8 mouse cellular contexts compared by ENCODE assay signal in the genomic region with DNA sequence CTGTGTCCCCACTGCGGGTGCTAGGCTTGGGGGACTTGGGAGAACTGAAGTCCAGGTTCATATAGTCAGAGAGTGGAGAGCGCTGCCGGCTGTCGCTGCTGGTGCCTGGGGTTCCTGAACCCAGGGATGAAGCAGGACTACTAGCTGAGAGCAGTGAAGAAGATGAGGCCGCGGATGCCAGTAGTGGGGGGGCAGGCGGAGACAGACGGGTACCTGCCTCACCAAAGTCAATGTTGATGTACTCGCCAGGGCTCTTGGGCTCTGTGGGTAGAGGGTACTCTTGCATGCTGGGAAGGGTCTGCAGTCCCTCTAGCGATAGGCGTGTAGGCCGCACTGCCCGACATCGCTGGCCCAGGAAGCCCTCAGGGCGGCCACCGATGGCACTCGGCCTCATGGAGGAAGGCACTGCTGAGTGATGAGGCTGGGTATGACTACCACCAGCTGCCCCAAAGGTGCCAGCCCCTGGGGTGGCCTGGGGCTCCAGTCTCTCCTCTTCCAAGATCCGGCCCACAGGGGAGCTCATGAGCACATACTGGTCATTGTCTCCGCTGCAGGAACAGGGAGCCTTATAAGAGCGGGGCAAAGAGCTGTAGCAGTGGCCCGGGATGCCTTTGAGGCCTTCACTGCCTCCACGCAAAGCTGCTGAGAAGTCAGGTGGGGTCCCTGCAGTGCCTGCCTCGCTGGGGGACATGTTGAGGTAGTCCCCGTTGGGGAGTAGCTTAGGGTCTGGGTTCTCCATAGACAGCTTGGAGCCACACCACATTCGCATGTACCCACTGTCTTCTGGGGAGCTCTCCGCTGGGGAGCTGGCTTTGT. TPM values are rescaled to one million over a fixed set of nuclear protein-coding genes. Genes with fewer than 3 reads are reported as not detected.
DNase-seq lines count a peak whose midpoint lies in the region; ATAC-seq and TF ChIP-seq lines count a peak whose summit lies in the region.

No protein-coding gene starts in this region.

- ATAC-seq in embryonic facial prominence, embryonic 15.5 days (ENCODE audit: insufficient number of reproducible peaks, low FRiP score, low TSS enrichment, low read depth): no peak
- ATAC-seq in neural tube, embryonic 15.5 days (ENCODE audit: low FRiP score): no peak

- peak; percentile 93 for DNase-seq in heart, adult 11 months
- no peak for DNase-seq in heart, postnatal 25 days (ENCODE audit: low spot score)
- no peak for DNase-seq in limb, embryonic 10.5 days (ENCODE audit: low spot score)
- DNase-seq in T-cell, adult 2 months (ENCODE audit: low spot score): no peak
- no peak for DNase-seq in urinary bladder, postnatal 4 days (ENCODE audit: low spot score in 2 of 2)

- 75% methylated on average over 26 of the region's 26 CpGs for WGBS in embryonic facial prominence, embryonic 15.5 days
- WGBS in limb, embryonic 10.5 days: 94% methylated on average over 26 of the region's 26 CpGs
- 77% methylated on average over 26 of the region's 26 CpGs for WGBS in neural tube, embryonic 15.5 days

- peaks cover 23% of the 10 kb centered on the region; the same call in 1 of the 2 replicates for H3K36me3 ChIP-seq in E14TG2a.4 (ENCODE audit: insufficient read depth, low read length)
- H3K36me3 ChIP-seq in embryonic facial prominence, embryonic 15.5 days: no peaks in the 10 kb centered on the region
- H3K36me3 ChIP-seq in limb, embryonic 10.5 days: peaks cover 28% of the 10 kb centered on the region
- no peaks in the 10 kb centered on the region for H3K36me3 ChIP-seq in neural tube, embryonic 15.5 days

- H3K9me3 ChIP-seq in E14TG2a.4 (ENCODE audit: low read length): no peaks in the 10 kb centered on the region
- H3K9me3 ChIP-seq in embryonic facial prominence, embryonic 15.5 days (replicated peaks): no peaks in the 10 kb centered on the region
- H3K9me3 ChIP-seq in limb, embryonic 10.5 days (replicated peaks): no peaks in the 10 kb centered on the region
- no peaks in the 10 kb centered on the region for H3K9me3 ChIP-seq in neural tube, embryonic 15.5 days (replicated peaks)

- H3K27ac ChIP-seq in embryonic facial prominence, embryonic 15.5 days (replicated peaks): no peak overlapping the region
- peak overlapping the region; percentile 97 for H3K27ac ChIP-seq in limb, embryonic 10.5 days
- H3K27ac ChIP-seq in neural tube, embryonic 15.5 days (replicated peaks): no peak overlapping the region

- no peak for TF ChIP-seq CTCF in E14TG2a.4 (conservative IDR thresholded peaks at IDR 0.05; ENCODE audit: low read length)

- H3K4me2 ChIP-seq in embryonic facial prominence, embryonic 15.5 days (replicated peaks): peak overlapping the region; percentile 84
- H3K4me2 ChIP-seq in neural tube, embryonic 15.5 days: peak overlapping the region; percentile 93

- H3K4me3 ChIP-seq in E14TG2a.4 (replicated peaks; ENCODE audit: low read length): peak overlapping the region; percentile 90
- peak overlapping the region; percentile 83 for H3K4me3 ChIP-seq in embryonic facial prominence, embryonic 15.5 days (replicated peaks)
- peak overlapping the region; percentile 91 for H3K4me3 ChIP-seq in limb, embryonic 10.5 days
- peak overlapping the region; percentile 78 for H3K4me3 ChIP-seq in neural tube, embryonic 15.5 days (replicated peaks)

- peak overlapping the region; percentile 12; the same call in 1 of the 2 replicates for H3K9ac ChIP-seq in embryonic facial prominence, embryonic 15.5 days
- peak overlapping the region; percentile 67; the same call in 1 of the 2 replicates for H3K9ac ChIP-seq in neural tube, embryonic 15.5 days (replicated peaks)

- H3K27me3 ChIP-seq in E14TG2a.4 (ENCODE audit: insufficient read depth, low read length): peaks cover 31% of the 10 kb centered on the region
- H3K27me3 ChIP-seq in embryonic facial prominence, embryonic 15.5 days: no peaks in the 10 kb centered on the region
- H3K27me3 ChIP-seq in limb, embryonic 10.5 days (ENCODE audit: low read depth, poor library complexity, severe bottlenecking): peaks cover 12% of the 10 kb centered on the region
- no peaks in the 10 kb centered on the region for H3K27me3 ChIP-seq in neural tube, embryonic 15.5 days (replicated peaks)

- intact Hi-C loops in heart, postnatal 25 days (cut with DNase I): loop anchor here (2.0 to 5.0 kb wide), 3 partner anchors 123 to 177 kb away; no protein-coding TSS in a partner anchor

- H3K4me1 ChIP-seq in E14TG2a.4 (replicated peaks; ENCODE audit: low read depth, low read length): peaks cover 75% of the 10 kb centered on the region
- peaks cover 68% of the 10 kb centered on the region for H3K4me1 ChIP-seq in embryonic facial prominence, embryonic 15.5 days
- H3K4me1 ChIP-seq in limb, embryonic 10.5 days: peaks cover 83% of the 10 kb centered on the region
- H3K4me1 ChIP-seq in neural tube, embryonic 15.5 days: peaks cover 82% of the 10 kb centered on the region

RNA-seq across cellular contexts. Expression of a gene that starts 2.6 kb away (rescaled TPM):
- total RNA-seq in heart, postnatal 25 days (2021): 10 to 100 TPM; 10.6 to 11.3 TPM
- 7.4 and 7.9 TPM in 2 replicates for polyA plus RNA-seq in embryonic facial prominence, embryonic 15.5 days (2015; fragmentation: Nextera tagmentation; extraction: Ambion mirVana)
- polyA plus RNA-seq in limb, embryonic 10.5 days (2016; fragmentation: Nextera tagmentation; extraction: Ambion mirVana): 5.8 and 9.7 TPM in 2 replicates
- polyA plus RNA-seq in neural tube, embryonic 15.5 days (2015; fragmentation: Nextera tagmentation; extraction: Ambion mirVana): 5.2 and 5.7 TPM in 2 replicates
